Mouse (Mus musculus) 416B (cell line): Measurements from ENCODE around the gene Tspan10.
A peak's percentile ranks its signal among the peaks of the same experiment; 100 is the strongest.

Experiments used
- DNase-seq: peaks from one replicate; pipeline ENCODE4 v3.0.0; 2011; ENCODE audit warnings: low read depth

The Tspan10 gene

DNA sequence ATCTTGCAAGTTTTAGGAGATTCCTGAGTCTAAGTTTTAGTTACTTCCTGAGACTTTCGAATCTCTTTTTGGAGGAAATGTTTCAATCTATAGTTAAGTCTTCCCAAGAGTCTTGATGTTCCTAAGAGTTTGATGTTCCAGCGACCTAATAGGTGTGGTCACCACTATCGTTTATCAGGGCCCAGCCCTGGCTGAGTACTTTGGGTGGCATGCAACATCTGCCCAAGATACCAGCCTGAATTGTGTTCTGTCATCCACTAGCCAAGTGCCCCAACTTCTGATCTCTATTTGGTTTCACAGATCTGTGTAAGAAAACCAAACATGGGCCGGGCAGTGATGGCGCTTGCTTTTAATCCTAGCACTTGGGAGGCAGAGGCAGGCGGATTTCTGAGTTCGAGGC, 13.0 kb downstream of the Tspan10 start:
- no peak for DNase-seq

DNA sequence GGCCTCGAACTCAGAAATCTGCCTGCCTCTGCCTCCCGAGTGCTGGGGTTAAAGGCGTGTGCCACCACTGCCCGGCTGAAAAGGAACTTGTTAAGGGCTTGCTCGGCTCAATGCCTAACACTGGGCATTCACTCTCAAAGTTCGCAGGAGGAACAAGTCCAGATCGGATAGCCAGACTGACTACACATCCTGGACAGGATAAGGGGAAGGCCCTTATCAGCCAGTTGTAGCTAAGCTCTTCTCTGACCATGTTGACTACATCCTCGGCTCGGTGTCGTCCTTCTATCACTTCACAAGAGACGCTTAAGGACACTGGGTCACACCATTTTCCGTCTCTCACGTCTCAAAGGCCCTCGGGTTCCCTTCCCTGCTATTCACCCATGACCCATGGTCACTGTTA, 14.9 kb downstream of the Tspan10 start:
- DNase-seq = no peak

GRCm38 (mm10) chr11:120457772-120458751, 15.6 kb downstream of the Tspan10 start, which contains the start of the genes Oxld1 and Ccdc137:
TSS of gene Oxld1 (minus strand) at chr11:120458068.
TSS of gene Ccdc137 (plus strand) at chr11:120458115.
- DNase-seq = peak; percentile 92

DNA sequence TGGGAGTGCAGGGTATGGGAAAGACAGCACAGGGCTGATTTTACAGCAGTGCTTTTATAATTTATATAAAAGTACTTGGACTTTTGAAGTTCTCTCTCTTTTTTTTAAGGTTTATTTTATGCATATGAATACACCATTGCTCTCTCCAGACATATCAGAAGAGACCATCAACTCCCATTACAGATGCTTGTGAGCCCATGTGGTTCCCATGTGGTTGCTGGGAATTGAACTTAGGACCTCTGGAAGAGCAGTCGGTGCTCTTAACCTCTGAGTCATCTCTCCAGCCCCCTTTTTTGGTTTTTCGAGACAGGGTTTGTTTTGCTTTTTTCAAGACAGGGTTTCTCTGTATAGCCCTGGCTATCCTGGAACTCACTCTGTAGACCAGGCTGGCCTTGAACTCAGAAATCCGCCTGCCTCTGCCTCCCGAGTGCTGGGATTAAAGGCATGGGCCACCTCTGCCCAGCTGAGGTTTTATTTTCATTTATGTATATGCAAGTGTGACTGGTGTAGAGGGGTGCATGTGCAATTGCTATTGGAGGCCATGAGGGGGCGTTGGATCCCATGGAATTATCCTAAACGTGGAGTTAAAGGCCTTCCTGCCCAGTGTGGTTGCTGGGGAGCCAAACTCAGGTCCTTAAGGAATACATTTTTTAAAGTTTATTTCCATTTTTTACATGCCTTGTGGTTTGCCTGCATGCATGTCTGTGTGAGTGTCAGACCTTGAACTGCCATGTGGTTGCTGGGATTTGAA, 16.6 kb downstream of the Tspan10 start:
- DNase-seq = peak; percentile 68

DNA sequence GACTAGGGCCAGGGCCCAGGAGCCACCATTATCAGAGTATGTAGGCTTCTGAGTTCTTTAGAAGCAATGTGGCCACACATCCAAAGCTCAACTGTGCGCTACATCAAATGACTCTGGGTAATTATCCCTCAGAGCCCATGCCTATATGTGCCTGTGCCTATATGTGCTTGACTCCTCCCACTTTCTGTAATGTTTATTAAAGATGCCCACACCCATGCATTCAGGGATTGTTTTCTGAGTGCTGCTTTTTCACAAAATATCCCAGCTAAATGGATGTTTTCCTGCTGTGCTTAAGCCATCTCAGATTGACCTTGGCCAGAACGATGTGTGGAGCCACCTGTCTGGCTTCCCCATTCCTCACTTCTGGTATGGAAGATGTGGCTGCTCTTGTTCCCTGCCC, 21.1 kb downstream of the Tspan10 start:
- DNase-seq = no peak

- no peak for DNase-seq
These were observed 21.9 kb downstream of the Tspan10 start for GRCm38 (mm10) chr11:120464365-120464764.

GRCm38 (mm10) chr11:120465521-120465920, 23.1 kb downstream of the Tspan10 start:
- DNase-seq = no peak

GRCm38 (mm10) chr11:120467051-120467735, 24.7 kb downstream of the Tspan10 start, which contains the start of gene Arl16:
TSS of gene Arl16 (minus strand) at chr11:120467607.
- peak; percentile 98 for DNase-seq

- DNase-seq = no peak
These were observed 25.3 kb downstream of the Tspan10 start for GRCm38 (mm10) chr11:120467736-120468092.

- DNase-seq = no peak
These were observed 29.6 kb downstream of the Tspan10 start for GRCm38 (mm10) chr11:120472052-120472451.

GRCm38 (mm10) chr11:120483448-120483934, 41.0 kb downstream of the Tspan10 start:
- DNase-seq = no peak

- DNase-seq = peak; percentile 96
These were observed 42.0 kb downstream of the Tspan10 start, which contains the start of gene Mrpl12 for GRCm38 (mm10) chr11:120484265-120484981. TSS of gene Mrpl12 (plus strand) at chr11:120484613.

GRCm38 (mm10) chr11:120485251-120485650, 42.8 kb downstream of the Tspan10 start:
- no peak for DNase-seq

- peak; percentile 49 for DNase-seq
These were observed 46.1 kb downstream of the Tspan10 start for GRCm38 (mm10) chr11:120488516-120488915.

DNA sequence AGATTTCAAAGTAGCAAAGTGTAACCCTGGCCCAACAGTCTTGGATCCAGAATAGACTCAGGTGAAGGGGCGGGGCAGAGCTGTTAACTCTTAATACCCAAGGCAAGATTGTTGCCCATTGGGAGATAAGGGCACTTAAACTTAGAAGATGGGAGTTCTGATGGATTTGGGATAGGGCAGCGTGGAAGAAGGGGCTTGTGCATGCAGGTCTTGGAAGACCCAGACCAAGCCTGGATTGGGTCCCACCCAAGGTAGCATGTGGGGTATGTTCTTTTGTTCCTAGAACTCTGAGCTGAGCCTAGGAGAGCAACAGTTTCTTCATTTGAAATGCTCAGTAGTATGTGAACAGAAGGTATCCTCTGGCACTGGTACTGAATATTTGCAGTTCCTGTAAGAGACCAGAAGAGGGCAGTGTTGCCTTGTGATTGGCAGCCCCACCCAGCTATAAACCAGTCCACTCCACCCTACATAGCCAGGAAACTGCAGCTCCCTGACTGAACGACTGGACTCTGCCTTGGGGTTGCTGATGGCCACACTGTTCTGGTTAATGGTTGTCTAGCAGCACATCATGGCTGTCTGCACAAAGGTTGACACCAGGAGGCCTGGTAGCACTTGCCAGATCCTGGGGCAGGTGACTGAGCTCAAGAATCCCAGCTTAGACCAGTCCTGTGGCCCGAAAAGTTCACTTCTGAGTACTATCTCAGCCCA, 46.8 kb downstream of the Tspan10 start:
- DNase-seq = peak; percentile 91

- peak; percentile 37 for DNase-seq
These were observed 48.0 kb downstream of the Tspan10 start for GRCm38 (mm10) chr11:120490291-120491046.

GRCm38 (mm10) chr11:120491317-120492023, 49.0 kb downstream of the Tspan10 start, which contains the start of gene Slc25a10:
TSS of gene Slc25a10 (plus strand) at chr11:120491840.
- DNase-seq = peak; percentile 86

DNA sequence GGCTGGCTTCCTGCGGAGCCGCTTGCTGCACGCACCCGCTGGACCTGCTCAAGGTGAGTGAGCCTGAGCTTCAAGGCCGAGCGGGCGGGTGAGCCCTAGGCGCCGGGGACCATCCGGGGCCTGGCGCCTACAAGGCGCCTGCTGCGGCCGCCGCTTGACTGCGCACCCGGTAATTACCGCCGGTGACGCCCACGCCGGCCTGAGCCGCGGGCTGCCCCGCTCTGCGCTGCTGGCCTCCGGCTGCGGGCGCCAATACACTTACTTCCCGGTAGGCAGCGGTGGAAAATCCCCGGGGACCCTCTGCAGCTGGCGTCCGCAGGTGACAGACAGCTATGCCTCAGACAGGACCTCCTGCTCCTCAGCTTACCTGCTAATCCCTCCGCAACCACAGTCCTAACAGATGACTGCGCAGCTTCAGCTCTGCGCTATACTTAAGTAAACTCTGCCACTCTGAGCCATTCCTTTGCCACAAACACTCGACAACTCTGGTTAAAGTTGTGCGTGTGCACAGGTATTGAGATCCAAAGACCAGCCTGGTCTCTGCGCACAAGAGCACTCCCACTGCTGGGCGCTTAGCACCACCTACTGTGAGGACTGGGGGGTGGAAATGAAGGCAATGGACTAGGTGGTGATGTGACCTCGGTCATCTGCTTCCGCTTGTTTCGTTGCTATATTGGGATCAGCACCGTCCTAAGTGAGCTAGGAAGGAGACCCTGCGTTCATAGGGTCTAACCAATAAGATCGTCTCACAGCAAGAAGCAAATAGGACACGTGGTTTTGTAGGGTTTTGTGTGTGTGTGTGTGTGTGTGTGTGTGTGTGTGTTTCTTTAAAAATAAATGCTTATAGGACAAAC, 49.8 kb downstream of the Tspan10 start:
- DNase-seq = peak; percentile 88
